Mouse (Mus musculus): ENCODE measurements around the gene Trp73. TPM values are rescaled to one million over a fixed set of nuclear protein-coding genes. Genes with fewer than 3 reads are reported as not detected.

The Trp73 gene
- polyA plus RNA-seq, 1 experiment from 2014 or later, result 0.26 TPM

DNA sequence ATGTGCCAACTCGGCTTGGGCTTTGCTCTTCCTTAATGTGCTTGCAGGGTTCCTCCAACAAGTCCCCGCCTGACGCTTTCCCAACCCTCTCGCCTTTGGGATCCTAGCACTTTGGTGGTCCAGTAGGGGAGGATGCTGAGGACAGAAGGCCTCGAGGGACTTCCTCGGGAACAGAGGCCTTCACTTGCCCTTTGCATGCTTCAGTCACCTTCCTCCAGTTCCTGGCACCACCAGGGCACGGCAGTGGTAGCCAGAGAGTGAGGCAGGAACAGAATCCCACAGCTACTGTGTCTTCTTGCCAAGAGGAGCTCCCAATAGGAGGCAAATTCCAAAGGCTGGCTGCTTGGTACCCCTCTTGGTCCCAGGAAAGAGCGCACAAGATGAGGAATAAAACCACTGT lies 36.6 kb downstream of the Trp73 start:
- 63% methylated on average over 8 of the region's 8 CpGs for WGBS

DNA sequence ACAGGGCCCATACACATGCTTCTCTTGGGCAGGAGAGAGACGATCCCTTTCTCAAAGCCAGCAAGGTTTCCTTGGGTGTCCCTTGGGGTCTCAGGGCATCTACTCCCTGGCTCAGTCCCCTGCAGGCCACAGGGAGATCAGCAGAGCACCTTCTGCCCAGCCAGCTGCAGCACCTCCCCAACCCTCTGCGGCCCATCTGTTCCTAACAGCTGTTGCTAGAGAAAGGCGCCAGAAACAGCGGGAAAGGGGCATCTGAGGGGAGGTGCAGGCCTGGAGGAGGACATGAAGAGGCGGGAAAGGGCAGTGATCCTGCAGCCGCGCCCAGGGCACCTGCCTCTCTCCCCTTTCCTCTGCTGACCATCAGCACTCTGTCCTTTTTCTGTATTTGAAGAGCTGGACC lies 40.6 kb downstream of the Trp73 start:
- Histone ChIP-seq H3K9ac (no peak overlapping the region), H3K36me3 (no peaks in the 10 kb centered on the region), H3K9me3 (replicated peaks) (no peaks in the 10 kb centered on the region), H3K4me2 (no peak overlapping the region), H3K27ac (no peak overlapping the region), H3K4me1 (replicated peaks) (no peaks in the 10 kb centered on the region), H3K4me3 (no peak overlapping the region), H3K27me3 (peaks cover 86% of the 10 kb centered on the region)
- ATAC-seq (replicated peaks; ENCODE audit: insufficient number of reproducible peaks, insufficient read depth, low FRiP score, low read depth), result no peak
- 32% methylated on average over 7 of the region's 7 CpGs for WGBS

More for the DNA sequence above, 36.6 kb downstream of the Trp73 start:
- Histone ChIP-seq H3K27ac (no peak overlapping the region), H3K27me3 (peaks cover 68% of the 10 kb centered on the region), H3K4me2 (no peak overlapping the region), H3K36me3 (no peaks in the 10 kb centered on the region), H3K4me1 (replicated peaks) (peaks cover 3% of the 10 kb centered on the region; the same call in 1 of the 2 replicates), H3K9me3 (replicated peaks) (no peaks in the 10 kb centered on the region), H3K4me3 (no peak overlapping the region), H3K9ac (no peak overlapping the region)
- no peak for ATAC-seq (replicated peaks; ENCODE audit: insufficient number of reproducible peaks, insufficient read depth, low FRiP score, low read depth)

DNA sequence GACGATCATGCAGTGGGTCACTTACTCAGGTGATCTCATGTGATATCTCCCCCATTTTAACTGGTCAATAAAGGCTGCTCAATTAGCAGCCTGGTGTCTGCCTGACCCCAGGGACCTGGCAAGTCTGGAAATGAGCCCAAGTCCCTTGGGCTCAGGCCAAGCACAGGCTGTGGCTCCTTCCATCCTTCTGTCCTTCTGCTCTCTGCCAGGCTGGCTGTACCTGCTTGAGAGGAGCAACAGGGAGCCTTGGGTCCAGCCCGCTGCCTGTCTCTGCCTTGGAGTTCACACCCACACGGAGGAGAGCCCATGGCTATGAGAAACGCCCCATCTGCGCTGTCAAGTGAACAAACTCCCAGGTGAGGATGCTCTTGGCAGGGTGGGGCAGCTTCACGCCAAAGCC lies 43.9 kb downstream of the Trp73 start:
- Histone ChIP-seq H3K9ac (no peak overlapping the region), H3K4me1 (replicated peaks) (no peaks in the 10 kb centered on the region), H3K36me3 (no peaks in the 10 kb centered on the region), H3K9me3 (replicated peaks) (no peaks in the 10 kb centered on the region), H3K4me2 (no peak overlapping the region), H3K27ac (no peak overlapping the region), H3K4me3 (no peak overlapping the region), H3K27me3 (peaks cover 81% of the 10 kb centered on the region)
- no peak for ATAC-seq (replicated peaks; ENCODE audit: insufficient number of reproducible peaks, insufficient read depth, low FRiP score, low read depth)
- 21% methylated on average over 6 of the region's 6 CpGs for WGBS

DNA sequence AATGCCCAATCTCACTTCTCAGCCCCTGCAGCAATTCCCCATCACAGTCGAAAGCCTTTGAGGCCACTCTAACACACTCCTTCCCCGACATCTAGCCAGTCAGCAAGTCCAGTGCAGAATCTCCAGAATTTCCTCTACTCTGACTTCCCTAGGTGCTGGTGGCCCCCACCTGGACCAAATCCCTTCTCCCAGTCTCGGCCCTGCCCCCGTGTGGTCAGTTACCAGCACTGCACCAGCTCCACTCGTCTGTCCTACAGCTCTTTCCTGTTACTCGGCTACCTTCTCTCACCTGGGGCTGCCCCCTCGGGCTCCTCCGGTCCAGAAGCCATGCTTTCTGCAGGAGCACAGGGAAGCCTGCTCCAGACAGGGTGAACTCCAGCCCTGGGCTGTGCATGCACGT lies 46.8 kb downstream of the Trp73 start:
- peaks cover 69% of the 10 kb centered on the region for H3K27me3 ChIP-seq
- no peak overlapping the region for H3K27ac ChIP-seq
- H3K4me2 ChIP-seq, result no peak overlapping the region
- no peak overlapping the region for H3K4me3 ChIP-seq
- ATAC-seq (replicated peaks; ENCODE audit: insufficient number of reproducible peaks, insufficient read depth, low FRiP score, low read depth), result no peak
- WGBS, result 20% methylated on average over 9 of the region's 9 CpGs
- H3K36me3 ChIP-seq, result no peaks in the 10 kb centered on the region
- H3K9ac ChIP-seq, result no peak overlapping the region
- H3K4me1 ChIP-seq (replicated peaks), result no peaks in the 10 kb centered on the region
- no peaks in the 10 kb centered on the region for H3K9me3 ChIP-seq (replicated peaks)

DNA sequence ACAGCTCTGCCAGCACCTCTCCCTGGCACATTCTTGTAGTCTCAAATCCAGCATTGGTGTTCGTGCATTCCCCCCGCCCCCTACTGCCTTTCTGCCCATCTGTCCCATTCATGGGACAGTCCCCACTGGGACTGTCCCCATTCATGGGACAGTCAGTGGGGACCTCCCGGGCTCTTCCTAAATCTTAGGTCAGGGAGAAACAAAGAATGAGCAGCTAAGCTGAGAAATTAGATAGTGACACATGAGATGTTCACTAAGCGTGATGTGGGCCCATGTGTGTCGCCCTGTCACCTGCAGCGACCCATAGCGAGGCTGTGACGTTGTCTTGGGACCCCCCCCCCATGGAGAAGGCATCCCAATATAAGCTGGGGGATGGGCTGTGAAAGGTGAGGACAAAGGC lies 48.7 kb downstream of the Trp73 start:
- H3K27me3 ChIP-seq, result peaks cover 63% of the 10 kb centered on the region
- no peak overlapping the region for H3K27ac ChIP-seq
- H3K9ac ChIP-seq, result no peak overlapping the region
- ATAC-seq (replicated peaks; ENCODE audit: insufficient number of reproducible peaks, insufficient read depth, low FRiP score, low read depth), result no peak
- no peak overlapping the region for H3K4me3 ChIP-seq
- no peaks in the 10 kb centered on the region for H3K36me3 ChIP-seq
- WGBS, result 67% methylated on average over 8 of the region's 8 CpGs
- H3K9me3 ChIP-seq (replicated peaks), result no peaks in the 10 kb centered on the region
- H3K4me2 ChIP-seq, result no peak overlapping the region
- no peaks in the 10 kb centered on the region for H3K4me1 ChIP-seq (replicated peaks)

DNA sequence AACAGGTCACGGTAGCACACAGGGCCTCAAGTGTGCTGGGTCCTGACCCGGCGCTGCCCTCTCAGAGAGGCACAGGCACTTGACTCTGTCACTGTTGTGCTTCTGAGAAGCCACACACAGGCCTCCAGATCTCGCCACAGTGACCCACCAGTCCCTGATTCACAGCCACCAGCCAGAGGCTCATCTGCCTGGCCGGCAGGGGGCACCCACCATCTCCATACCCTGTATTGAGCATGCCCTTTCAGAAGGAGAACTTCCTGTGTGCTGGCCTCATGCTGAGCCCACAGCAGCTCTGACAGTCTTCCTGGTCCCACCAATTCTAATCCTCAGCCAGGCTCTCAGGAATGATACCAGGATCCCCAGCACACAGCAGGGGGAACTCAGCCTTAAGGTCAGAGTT lies 50.8 kb downstream of the Trp73 start:
- H3K27ac ChIP-seq, result no peak overlapping the region
- no peaks in the 10 kb centered on the region for H3K36me3 ChIP-seq
- no peaks in the 10 kb centered on the region for H3K4me1 ChIP-seq (replicated peaks)
- H3K9me3 ChIP-seq (replicated peaks), result no peaks in the 10 kb centered on the region
- WGBS, result 37% methylated on average over 5 of the region's 5 CpGs
- ATAC-seq (replicated peaks; ENCODE audit: insufficient number of reproducible peaks, insufficient read depth, low FRiP score, low read depth), result no peak
- peaks cover 55% of the 10 kb centered on the region for H3K27me3 ChIP-seq
- no peak overlapping the region for H3K9ac ChIP-seq
- no peak overlapping the region for H3K4me2 ChIP-seq
- H3K4me3 ChIP-seq, result no peak overlapping the region

DNA sequence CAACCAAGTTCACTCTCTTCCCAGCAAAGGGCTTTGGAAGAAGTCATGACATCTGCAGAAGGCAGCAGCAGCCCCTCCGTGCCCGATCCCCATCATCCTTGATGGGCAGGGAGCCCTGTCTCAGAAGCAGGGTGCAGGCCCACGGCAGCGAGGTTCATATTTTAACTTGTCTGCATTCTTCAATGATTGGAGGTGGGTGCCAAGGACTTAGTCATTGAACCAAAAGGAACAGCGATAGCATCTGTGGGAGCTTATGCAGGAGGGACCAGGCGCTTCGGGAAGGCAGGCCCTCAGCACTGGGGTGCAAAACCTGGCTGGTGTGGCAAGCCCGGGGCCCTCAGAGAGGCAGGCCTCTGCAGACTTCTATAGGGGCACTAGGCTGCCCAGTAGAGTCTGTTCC lies 53.6 kb downstream of the Trp73 start:
- Histone ChIP-seq H3K4me3 (no peak overlapping the region), H3K27ac (no peak overlapping the region), H3K9ac (no peak overlapping the region), H3K4me1 (replicated peaks) (no peaks in the 10 kb centered on the region), H3K9me3 (replicated peaks) (no peaks in the 10 kb centered on the region), H3K27me3 (peaks cover 62% of the 10 kb centered on the region), H3K36me3 (no peaks in the 10 kb centered on the region), H3K4me2 (no peak overlapping the region)
- 75% methylated on average over 8 of the region's 8 CpGs for WGBS
- no peak for ATAC-seq (replicated peaks; ENCODE audit: insufficient number of reproducible peaks, insufficient read depth, low FRiP score, low read depth)

DNA sequence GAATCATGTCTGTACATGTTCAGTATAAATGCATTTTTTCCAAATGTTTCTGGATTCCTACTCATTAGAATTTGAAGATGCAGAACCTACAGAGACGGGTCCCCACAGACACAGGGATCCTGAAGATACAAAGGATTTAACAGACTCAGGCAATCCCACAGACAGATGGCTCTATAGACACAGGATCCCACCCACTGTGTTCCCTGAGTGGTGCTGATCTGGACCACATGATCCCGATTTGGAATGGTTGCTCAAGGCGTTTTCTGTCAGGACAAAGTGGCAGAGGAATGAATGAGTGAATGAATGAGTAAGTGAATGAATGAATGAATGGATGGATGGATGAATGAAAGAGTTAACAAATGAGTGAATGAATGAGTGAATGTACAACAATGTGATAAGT lies 54.2 kb downstream of the Trp73 start:
- Histone ChIP-seq H3K36me3 (no peaks in the 10 kb centered on the region), H3K9ac (no peak overlapping the region), H3K27ac (no peak overlapping the region), H3K4me2 (no peak overlapping the region), H3K27me3 (peaks cover 63% of the 10 kb centered on the region), H3K9me3 (replicated peaks) (no peaks in the 10 kb centered on the region), H3K4me1 (replicated peaks) (no peaks in the 10 kb centered on the region), H3K4me3 (no peak overlapping the region)
- 66% methylated on average over 3 of the region's 3 CpGs for WGBS
- ATAC-seq (replicated peaks; ENCODE audit: insufficient number of reproducible peaks, insufficient read depth, low FRiP score, low read depth), result no peak

DNA sequence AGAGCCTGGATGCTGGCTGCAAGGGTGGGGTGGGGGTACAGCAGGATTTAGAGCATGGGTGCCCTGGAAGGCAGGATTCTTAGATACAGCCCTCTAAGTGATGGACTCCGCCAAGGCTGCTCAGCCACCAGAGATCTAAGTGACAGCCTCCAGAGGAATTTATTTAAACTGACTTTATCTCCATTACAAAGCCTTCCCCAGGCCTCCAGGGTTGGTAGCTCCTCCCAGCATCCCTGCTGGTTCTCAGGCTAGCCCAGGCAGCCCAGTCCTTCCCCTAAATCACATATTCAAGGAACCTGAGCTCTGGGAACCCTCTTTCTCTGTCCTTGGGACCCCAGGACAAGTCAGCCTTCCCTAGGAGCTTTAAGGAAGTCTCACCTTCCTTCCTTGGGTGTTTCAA lies 58.0 kb downstream of the Trp73 start:
- H3K9ac ChIP-seq, result no peak overlapping the region
- H3K4me3 ChIP-seq, result no peak overlapping the region
- no peak overlapping the region for H3K27ac ChIP-seq
- WGBS, result 5% methylated on average over 1 of the region's 1 CpGs
- H3K27me3 ChIP-seq, result peaks cover 77% of the 10 kb centered on the region
- H3K4me1 ChIP-seq (replicated peaks), result no peaks in the 10 kb centered on the region
- ATAC-seq (replicated peaks; ENCODE audit: insufficient number of reproducible peaks, insufficient read depth, low FRiP score, low read depth), result no peak
- no peak overlapping the region for H3K4me2 ChIP-seq
- H3K9me3 ChIP-seq (replicated peaks), result no peaks in the 10 kb centered on the region
- H3K36me3 ChIP-seq, result no peaks in the 10 kb centered on the region

DNA sequence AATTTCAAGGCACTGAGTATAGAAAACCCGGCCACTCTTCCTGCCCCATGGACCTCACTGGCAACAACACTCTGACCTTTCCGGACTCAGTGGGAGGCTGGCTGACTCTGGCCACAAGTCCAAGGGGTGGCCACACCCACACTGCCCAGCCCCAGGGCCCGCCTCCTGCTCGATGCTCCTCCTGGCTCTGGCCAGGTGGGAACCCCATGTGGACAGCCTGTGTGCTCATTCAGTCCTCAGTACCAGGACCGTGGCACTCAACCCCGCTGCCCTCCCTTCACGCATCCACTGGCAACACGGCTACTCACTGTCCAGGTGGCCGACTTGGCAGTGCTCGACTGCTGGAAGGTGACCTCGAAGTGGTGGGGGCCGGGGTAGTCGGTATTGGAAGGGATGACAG lies 59.0 kb downstream of the Trp73 start:
- no peak; the same call in 1 of the 2 replicates for ATAC-seq (replicated peaks; ENCODE audit: insufficient number of reproducible peaks, insufficient read depth, low FRiP score, low read depth)
- 4% methylated on average over 13 of the region's 13 CpGs for WGBS
- H3K36me3 ChIP-seq, result no peaks in the 10 kb centered on the region
- H3K9me3 ChIP-seq (replicated peaks), result no peaks in the 10 kb centered on the region
- H3K4me1 ChIP-seq (replicated peaks), result no peaks in the 10 kb centered on the region
- peak overlapping the region; percentile 22; the same call in 1 of the 2 replicates for H3K4me2 ChIP-seq
- H3K4me3 ChIP-seq, result no peak overlapping the region
- no peak overlapping the region for H3K9ac ChIP-seq
- H3K27ac ChIP-seq, result no peak overlapping the region
- H3K27me3 ChIP-seq, result peaks cover 76% of the 10 kb centered on the region

DNA sequence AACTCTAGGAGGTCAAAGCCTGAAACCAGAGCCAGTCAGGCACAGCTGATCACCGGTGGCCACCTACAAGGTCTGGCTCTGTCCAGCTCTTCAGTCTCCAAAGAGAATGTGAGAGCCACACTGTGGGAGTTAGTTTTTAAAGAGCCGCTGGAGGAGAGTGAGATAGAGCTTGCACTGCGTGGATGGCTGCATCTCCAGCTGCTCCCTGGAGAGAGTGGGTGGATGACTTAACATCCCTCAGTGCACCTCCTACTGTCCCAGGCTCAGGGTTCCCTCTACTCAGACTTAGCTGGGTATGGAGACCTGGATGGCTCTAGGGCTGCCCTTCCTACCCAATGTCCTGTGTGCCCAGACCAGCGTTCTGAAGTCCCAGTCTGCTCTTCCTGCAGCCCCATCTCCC lies 59.8 kb downstream of the Trp73 start:
- no peaks in the 10 kb centered on the region for H3K4me1 ChIP-seq (replicated peaks)
- H3K4me3 ChIP-seq, result no peak overlapping the region
- H3K9me3 ChIP-seq (replicated peaks), result no peaks in the 10 kb centered on the region
- ATAC-seq (replicated peaks; ENCODE audit: insufficient number of reproducible peaks, insufficient read depth, low FRiP score, low read depth), result no peak
- H3K36me3 ChIP-seq, result no peaks in the 10 kb centered on the region
- 40% methylated on average over 4 of the region's 4 CpGs for WGBS
- H3K27ac ChIP-seq, result no peak overlapping the region
- peaks cover 72% of the 10 kb centered on the region for H3K27me3 ChIP-seq
- H3K4me2 ChIP-seq, result no peak overlapping the region
- no peak overlapping the region for H3K9ac ChIP-seq

DNA sequence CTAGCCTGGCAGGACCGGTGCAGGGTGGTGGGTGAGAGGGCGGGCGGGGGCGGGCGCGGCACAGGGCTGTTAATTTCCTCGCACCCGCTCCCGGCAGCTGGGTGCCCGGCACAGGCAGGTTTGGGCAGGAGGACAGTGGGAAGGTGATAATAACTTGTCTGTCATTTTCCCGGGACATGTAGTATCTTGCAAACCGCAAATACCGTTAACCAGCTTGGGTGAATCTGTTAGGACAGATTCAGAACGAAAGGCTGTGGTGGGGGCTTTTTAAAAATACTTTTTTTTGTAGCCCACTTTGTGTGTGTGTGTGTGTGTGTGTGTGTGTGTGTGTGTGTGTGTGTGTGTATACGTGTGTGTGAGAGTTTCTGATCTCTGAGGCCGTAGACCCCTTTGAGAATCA lies 68.1 kb downstream of the Trp73 start:
- Histone ChIP-seq H3K4me3 (no peak overlapping the region), H3K4me1 (replicated peaks) (no peaks in the 10 kb centered on the region), H3K4me2 (no peak overlapping the region), H3K9ac (no peak overlapping the region), H3K27me3 (peaks cover 52% of the 10 kb centered on the region), H3K36me3 (no peaks in the 10 kb centered on the region), H3K9me3 (replicated peaks) (no peaks in the 10 kb centered on the region), H3K27ac (no peak overlapping the region)
- ATAC-seq (replicated peaks; ENCODE audit: insufficient number of reproducible peaks, insufficient read depth, low FRiP score, low read depth), result no peak
- 16% methylated on average over 11 of the region's 16 CpGs for WGBS

Measured in heart, embryonic 15.5 days (tissue).